Mouse (Mus musculus) thymus, adult 2 months (tissue): ENCODE data around the gene Gpat3.

ENCODE experiments used
- CTCF ChIP-seq: fragments of 200-500 bp; IDR thresholded peaks from 2 replicates; pipeline ENCODE4 v1.5.1; 2012; ENCODE audit warnings: mild to moderate bottlenecking, control low read depth, low read length, moderate library complexity, borderline replicate concordance; ENCODE audit not compliant: control insufficient read depth, poor library complexity, insufficient read depth; ENCODE audit errors: extremely low read depth
- POLR2A ChIP-seq: fragments of 200-500 bp; IDR thresholded peaks from 2 replicates; pipeline ENCODE4 v1.6.1; 2012; ENCODE audit warnings: mild to moderate bottlenecking, low read length, control low read depth, moderate library complexity; ENCODE audit not compliant: control insufficient read depth, poor library complexity, insufficient read depth; ENCODE audit errors: extremely low read depth

- TF ChIP-seq POLR2A (no peak), CTCF (no peak)
These were observed 63.4 kb downstream of the Gpat3 start for GRCm38 (mm10) chr5:100908901-100909300.
